Mouse (Mus musculus) MEL (cell line): Measurements from ENCODE around the gene Rnf185.

Source experiments
- CHD1 ChIP-seq: IDR thresholded peaks from 2 replicates; pipeline ENCODE4 v1.6.1; 2012; ENCODE audit warnings: low read depth, mild to moderate bottlenecking, inconsistent platforms, low read length, improper control_type of control experiment
- EP300 ChIP-seq, 2 experiments: IDR thresholded peaks; 2 replicates each; pipeline ENCODE4 v1.6.1; 2011; ENCODE audit warnings: improper control_type of control experiment in 2 of 2, low read length in 2 of 2, low read depth in 1 of 2, mild to moderate bottlenecking in 1 of 2
- ETS1 ChIP-seq: IDR thresholded peaks from 2 replicates; pipeline ENCODE4 v1.6.1; 2012; ENCODE audit warnings: low read depth, mild to moderate bottlenecking, inconsistent platforms, low read length, improper control_type of control experiment, moderate library complexity
- GATA1 ChIP-seq: IDR thresholded peaks from 2 replicates; pipeline ENCODE4 v1.6.1; 2011; ENCODE audit warnings: low read depth, low read length, improper control_type of control experiment
- POLR2A ChIP-seq, 2 experiments: IDR thresholded peaks; 2 replicates each; pipeline ENCODE4 v1.6.1; 2011 to 2012; ENCODE audit warnings: low read length in 2 of 2, mild to moderate bottlenecking in 2 of 2, control low read depth in 1 of 2, improper control_type of control experiment in 1 of 2, low read depth in 1 of 2, moderate library complexity in 1 of 2; ENCODE audit not compliant: control insufficient read depth in 1 of 2, insufficient read depth in 1 of 2, poor library complexity in 1 of 2
- RAD21 ChIP-seq: IDR thresholded peaks from 2 replicates; pipeline ENCODE4 v1.6.1; 2011; ENCODE audit warnings: mild to moderate bottlenecking, low read depth, low read length, improper control_type of control experiment
- TCF12 ChIP-seq: IDR thresholded peaks from 2 replicates; pipeline ENCODE4 v1.6.1; 2014; ENCODE audit warnings: low read depth, mild to moderate bottlenecking, inconsistent platforms, low read length, improper control_type of control experiment, moderate library complexity

DNA sequence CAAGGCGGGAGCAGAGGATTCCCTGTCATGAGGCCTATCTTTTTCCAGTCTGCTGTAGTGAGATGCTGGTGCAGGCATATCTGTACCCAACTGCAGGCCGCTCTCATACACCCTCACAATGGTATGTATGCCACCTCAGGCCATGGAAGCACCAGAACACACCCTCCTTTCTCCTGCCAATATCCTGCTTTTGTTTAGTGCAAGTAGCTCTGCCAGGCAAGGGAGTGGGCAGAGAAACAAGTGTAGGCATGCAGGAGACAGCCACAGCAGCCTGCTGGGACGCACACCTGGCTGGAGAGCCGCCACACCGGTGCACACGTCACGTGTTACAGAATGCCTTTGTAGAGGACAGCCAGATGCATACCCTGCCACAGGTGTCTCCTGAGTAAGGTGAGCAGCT is 85.8 kb downstream of the Rnf185 start:
- TF ChIP-seq EP300 (IDR thresholded peaks at IDR 0.05; ENCODE audit: low read depth in 1 of 2, low read length in 2 of 2) (no peak), RAD21 (no peak), GATA1 (no peak), POLR2A (IDR thresholded peaks at IDR 0.05; ENCODE audit: control insufficient read depth in 1 of 2, insufficient read depth in 1 of 2, low read depth in 1 of 2, low read length in 2 of 2, poor library complexity in 1 of 2) (no peak), TCF12 (no peak), CHD1 (no peak), ETS1 (no peak)
